Mouse (Mus musculus) heart, embryonic 10.5 days (tissue): Measurements from ENCODE around the gene Adcy2. TPM values are rescaled to one million over a fixed set of nuclear protein-coding genes. Genes with fewer than 3 reads are reported as not detected.

Experiments used
- DNase-seq: peaks from one replicate; pipeline ENCODE4 v3.0.0-alpha.2; 2017; ENCODE audit warnings: low spot score
- H3K27ac ChIP-seq: fragments of 300-500 bp; sonication (generic); 2 replicates; pipeline ENCODE4 v1.5.1; 2016; ENCODE audit warnings: mild to moderate bottlenecking
- H3K27me3 ChIP-seq: fragments of 300-500 bp; sonication (generic); 2 replicates; pipeline ENCODE4 v1.6.1; 2016; ENCODE audit warnings: mild to moderate bottlenecking; ENCODE audit not compliant: poor library complexity, insufficient read depth, severe bottlenecking
- H3K36me3 ChIP-seq: fragments of 300-500 bp; sonication (generic); 2 replicates; pipeline ENCODE4 v1.6.1; 2016; ENCODE audit warnings: mild to moderate bottlenecking, moderate library complexity
- H3K4me1 ChIP-seq: fragments of 300-500 bp; sonication (generic); 2 replicates; pipeline ENCODE4 v1.6.1; 2016; ENCODE audit warnings: mild to moderate bottlenecking
- H3K4me3 ChIP-seq: fragments of 300-500 bp; sonication (generic); 2 replicates; pipeline ENCODE4 v1.5.1; 2016; ENCODE audit warnings: mild to moderate bottlenecking, moderate library complexity
- H3K9me3 ChIP-seq: fragments of 300-500 bp; sonication (generic); 2 replicates; pipeline ENCODE4 v1.6.1; 2016; ENCODE audit warnings: mild to moderate bottlenecking, moderate library complexity
- WGBS: fragments of 180-500 bp; shearing (Covaris S2); methylation state at CpG from one replicate; pipeline ENCODE4 v1.1.7; 2016; 5-methylcytosine and 5-hydroxymethylcytosine counted together
- polyA plus RNA-seq: library from polyadenylated mRNA; unstranded; fragments of >200 nt; fragmentation: Nextera tagmentation; extraction: Ambion mirVana; gene quantifications from 2 replicates; pipeline ENCODE4 v1.2.1, GENCODE M21; 2016

Gene Adcy2
- polyA plus RNA-seq, 1 experiment from 2014 or later = 0.39 TPM

DNA sequence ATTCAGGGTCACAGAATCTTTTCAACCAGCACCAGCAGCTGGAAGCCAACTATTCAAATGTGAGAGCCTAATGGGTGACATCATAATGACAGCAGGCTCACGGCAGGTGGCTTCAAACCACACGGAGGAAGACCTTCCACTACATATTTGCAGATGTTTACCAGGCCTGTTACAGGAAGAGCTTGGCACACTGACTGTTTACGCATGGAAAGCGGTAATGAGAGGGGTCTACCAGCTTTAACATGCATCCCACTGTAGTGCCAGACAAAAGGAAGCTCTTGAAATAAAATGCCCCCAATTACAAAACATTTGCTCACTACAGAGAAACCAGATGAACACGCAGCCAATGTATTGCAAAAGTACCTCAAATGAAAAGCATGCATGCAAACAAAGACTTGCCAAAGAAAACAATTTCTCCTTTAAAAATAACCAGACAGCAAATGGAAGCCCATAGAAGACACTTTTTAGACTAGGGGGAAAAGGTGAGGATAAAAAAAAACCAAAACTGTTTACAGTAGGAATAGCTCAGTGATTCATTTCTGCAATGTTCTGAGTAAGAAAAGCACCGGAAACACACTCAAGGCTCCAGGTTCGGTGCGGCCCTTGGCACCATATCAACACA lies 163.8 kb downstream of the Adcy2 start:
- no peak overlapping the region for H3K4me3 ChIP-seq
- no peaks in the 10 kb centered on the region for H3K4me1 ChIP-seq
- no peaks in the 10 kb centered on the region for H3K27me3 ChIP-seq
- no peak for DNase-seq
- H3K9me3 ChIP-seq = no peaks in the 10 kb centered on the region
- H3K27ac ChIP-seq = no peak overlapping the region
- WGBS = 68% methylated on average over 8 of the region's 8 CpGs
- no peaks in the 10 kb centered on the region for H3K36me3 ChIP-seq

DNA sequence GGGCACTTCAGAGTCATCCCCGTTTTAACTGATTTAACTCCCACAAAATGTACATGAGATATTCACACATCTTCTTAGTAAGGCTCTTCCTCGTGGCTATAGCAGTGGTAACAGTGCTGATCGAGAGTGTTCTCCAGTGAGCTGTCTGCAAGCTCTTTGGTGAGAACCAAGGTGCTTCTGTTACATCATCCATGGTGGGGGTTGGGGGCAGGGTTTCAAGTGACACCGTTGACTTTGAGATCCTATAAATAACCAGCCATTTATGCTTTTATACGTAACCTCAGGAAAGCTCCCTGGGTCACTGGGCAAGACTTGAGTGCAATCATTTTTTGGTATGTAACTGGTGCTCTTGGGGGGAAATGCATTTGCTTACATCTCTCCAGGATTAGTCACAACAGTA lies 167.2 kb downstream of the Adcy2 start:
- no peaks in the 10 kb centered on the region for H3K27me3 ChIP-seq
- DNase-seq = no peak
- no peaks in the 10 kb centered on the region for H3K36me3 ChIP-seq
- no peak overlapping the region for H3K27ac ChIP-seq
- no peaks in the 10 kb centered on the region for H3K9me3 ChIP-seq
- WGBS = 66% methylated on average over 5 of the region's 5 CpGs
- H3K4me3 ChIP-seq = no peak overlapping the region
- no peaks in the 10 kb centered on the region for H3K4me1 ChIP-seq

DNA sequence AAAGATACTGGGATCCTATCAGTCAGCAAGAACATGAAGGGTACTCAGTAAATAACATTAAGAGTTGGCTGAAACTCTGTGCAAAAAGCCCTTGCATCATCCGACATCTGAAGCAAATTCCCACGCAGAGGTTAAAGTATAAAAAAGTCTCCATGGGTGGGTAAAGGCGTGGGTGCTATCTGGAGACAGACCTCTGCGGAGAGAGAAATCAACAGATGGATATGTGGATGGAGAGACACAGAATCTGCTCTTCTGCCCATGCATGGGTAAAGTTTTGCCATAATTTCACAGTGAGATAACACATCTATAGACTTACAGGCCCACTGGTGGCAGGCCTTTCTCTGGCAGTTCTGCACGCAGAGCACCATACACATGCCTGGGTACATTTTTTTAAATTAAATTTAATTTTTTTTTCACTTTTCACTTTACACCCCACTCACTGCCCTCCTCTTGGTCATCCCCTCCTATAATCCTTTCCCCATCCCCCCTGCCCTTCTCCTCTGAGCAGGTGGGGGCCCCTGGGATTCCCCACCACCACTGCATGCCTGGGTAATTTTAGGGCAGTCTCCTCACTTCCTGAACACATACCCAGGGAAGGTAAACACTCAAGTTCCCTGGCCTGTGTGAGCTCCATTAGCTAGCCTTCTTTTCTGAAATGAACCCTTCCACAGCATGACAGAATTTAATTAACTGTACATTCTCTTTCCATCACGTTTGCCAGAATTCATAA lies 169.1 kb downstream of the Adcy2 start:
- H3K27ac ChIP-seq = no peak overlapping the region
- 76% methylated on average over 6 of the region's 6 CpGs for WGBS
- H3K9me3 ChIP-seq = no peaks in the 10 kb centered on the region
- no peaks in the 10 kb centered on the region for H3K27me3 ChIP-seq
- no peaks in the 10 kb centered on the region for H3K4me1 ChIP-seq
- H3K4me3 ChIP-seq = no peak overlapping the region
- DNase-seq = no peak
- no peaks in the 10 kb centered on the region for H3K36me3 ChIP-seq

DNA sequence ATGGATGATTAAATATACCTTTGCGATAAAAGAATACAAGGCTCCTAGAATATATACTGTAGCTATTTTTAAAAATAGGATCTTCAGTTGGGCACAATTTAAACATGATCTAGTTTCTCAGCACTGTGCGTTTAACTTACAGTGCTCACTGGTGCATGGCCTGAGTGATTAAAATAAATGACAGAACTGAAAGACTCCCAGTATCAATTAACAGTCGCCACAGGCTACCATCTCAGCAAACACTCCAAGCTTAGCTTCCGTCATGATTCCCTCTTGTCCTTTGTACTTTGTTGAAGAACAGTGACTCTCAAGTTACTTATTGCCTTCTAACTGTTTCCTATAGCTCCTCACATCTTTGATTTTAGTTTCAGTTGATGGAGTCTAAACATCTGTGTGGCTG lies 170.9 kb downstream of the Adcy2 start:
- H3K9me3 ChIP-seq = no peaks in the 10 kb centered on the region
- 74% methylated on average over 4 of the region's 4 CpGs for WGBS

DNA sequence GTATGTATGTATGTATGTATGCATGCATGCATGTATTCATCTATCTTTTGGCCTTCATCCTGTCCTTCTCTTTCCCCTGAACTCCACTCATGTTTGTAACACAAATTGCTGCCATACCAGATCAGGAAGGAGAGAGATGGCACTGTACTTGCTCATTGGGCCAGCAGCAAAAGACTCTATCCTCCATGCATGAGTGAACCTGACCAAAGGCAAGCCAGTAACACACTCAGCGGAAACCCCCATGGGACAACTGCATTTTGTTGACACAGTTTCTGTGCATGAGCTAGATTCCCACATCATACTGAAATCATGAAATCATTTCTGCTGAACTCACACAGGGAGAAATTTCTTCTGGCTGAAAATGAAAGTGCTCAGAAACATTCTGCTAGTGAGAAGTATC lies 172.9 kb downstream of the Adcy2 start:
- Histone ChIP-seq H3K36me3 (no peaks in the 10 kb centered on the region), H3K27me3 (no peaks in the 10 kb centered on the region), H3K9me3 (no peaks in the 10 kb centered on the region), H3K4me3 (no peak overlapping the region), H3K4me1 (no peaks in the 10 kb centered on the region), H3K27ac (no peak overlapping the region)
- DNase-seq = no peak
- WGBS = 94% methylated on average over 1 of the region's 1 CpGs

More for the DNA sequence above, 170.9 kb downstream of the Adcy2 start:
- Histone ChIP-seq H3K27me3 (no peaks in the 10 kb centered on the region), H3K4me3 (no peak overlapping the region), H3K36me3 (no peaks in the 10 kb centered on the region), H3K4me1 (no peaks in the 10 kb centered on the region), H3K27ac (no peak overlapping the region)
- no peak for DNase-seq

DNA sequence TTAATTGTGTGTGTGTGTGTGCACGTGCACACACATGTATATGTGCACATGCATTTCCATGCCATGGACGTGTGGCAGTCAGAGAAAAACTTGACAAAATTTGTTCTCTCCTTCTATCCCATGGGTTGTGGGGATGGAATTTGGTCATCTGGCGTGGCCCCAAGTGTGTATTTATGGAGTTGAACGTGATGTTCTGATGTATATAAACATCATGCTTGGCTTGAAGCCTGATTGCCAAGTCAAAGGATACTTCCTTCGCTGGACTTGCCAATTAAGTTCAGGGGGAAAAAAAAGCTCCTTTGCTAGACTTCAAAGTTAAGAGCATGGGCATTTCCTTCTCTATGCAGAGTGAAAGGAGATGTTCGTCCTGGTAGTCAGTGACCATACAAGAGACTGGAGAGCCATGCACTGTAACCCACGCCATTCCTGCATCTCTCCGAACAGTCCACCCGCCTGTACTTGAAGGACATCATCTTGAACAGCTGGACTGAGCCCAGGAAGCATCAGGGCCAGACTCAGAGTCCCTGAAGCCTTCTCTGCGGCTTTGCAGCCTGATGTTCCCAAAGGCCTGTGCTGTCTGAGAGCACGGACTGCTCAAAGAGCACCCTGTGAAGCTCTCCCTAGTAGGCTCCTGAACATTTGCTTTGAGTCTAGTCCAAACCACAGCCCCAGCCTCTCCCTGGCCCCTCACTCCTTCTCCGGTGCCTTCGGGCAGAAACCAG lies 178.3 kb downstream of the Adcy2 start:
- no peak overlapping the region for H3K27ac ChIP-seq
- no peaks in the 10 kb centered on the region for H3K27me3 ChIP-seq
- no peaks in the 10 kb centered on the region for H3K4me1 ChIP-seq
- DNase-seq = no peak
- no peaks in the 10 kb centered on the region for H3K9me3 ChIP-seq
- H3K36me3 ChIP-seq = no peaks in the 10 kb centered on the region
- H3K4me3 ChIP-seq = no peak overlapping the region
- WGBS = 83% methylated on average over 13 of the region's 13 CpGs

DNA sequence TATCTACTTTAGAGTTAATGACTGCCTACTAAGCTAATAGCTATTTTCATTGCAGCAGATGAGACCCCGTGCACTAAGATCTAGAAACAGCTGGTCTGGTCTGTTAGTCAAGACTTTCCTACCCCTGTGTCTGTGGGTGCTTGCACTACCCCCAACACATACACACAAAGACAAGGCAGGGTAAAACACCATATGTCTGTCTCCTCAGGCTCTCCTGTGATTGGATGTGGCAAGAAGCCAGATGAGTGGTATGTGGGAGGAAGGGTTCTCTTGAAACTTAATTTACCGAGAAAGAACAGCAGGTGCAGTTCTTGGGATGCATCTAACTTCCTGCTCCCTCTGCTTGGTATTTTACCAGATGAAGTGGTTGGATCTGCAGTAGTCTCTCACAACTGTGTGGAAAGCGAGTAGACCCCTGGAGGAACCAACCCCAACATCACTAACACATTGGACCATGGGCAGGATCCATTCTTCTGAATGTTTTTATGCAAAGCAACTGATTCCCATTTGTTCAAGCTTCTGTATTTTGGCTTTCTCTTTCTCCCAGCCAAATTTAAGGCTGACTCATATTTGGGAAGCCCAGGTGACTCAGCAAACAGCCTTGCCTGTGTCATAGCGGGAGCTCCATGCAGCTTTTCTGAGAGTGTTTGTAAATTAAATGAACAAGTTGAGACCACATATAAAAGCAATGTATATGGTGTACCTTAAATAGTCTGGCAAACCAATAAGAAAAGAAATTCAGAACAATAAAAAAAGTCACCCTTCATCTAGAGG lies 183.4 kb downstream of the Adcy2 start:
- 77% methylated on average over 4 of the region's 4 CpGs for WGBS
- H3K27me3 ChIP-seq = no peaks in the 10 kb centered on the region

DNA sequence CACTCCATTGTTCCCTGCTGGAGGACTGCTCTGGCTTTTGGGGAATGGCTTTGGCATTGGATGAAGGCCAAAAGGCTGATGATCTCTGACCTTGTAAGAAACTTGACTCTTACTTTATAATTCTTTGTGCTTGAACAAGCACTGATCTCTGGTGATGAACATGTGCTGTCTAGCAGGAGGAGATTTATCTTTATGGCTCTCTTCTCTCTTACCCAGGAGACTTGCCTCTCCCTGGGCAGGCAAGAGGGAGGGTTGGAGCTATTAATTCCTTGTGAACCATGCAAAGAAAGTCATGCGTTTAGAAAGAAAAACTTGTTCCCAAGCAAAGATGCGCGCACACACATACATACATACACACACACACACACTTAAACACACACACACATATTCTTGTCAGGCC lies 188.2 kb downstream of the Adcy2 start:
- no peaks in the 10 kb centered on the region for H3K4me1 ChIP-seq
- H3K27ac ChIP-seq = no peak overlapping the region
- H3K4me3 ChIP-seq = no peak overlapping the region
- no peaks in the 10 kb centered on the region for H3K27me3 ChIP-seq
- no peaks in the 10 kb centered on the region for H3K9me3 ChIP-seq
- WGBS = 95% methylated on average over 3 of the region's 3 CpGs
- no peak for DNase-seq
- no peaks in the 10 kb centered on the region for H3K36me3 ChIP-seq

More for the DNA sequence above, 183.4 kb downstream of the Adcy2 start:
- Histone ChIP-seq H3K9me3 (no peaks in the 10 kb centered on the region), H3K4me1 (no peaks in the 10 kb centered on the region), H3K4me3 (no peak overlapping the region), H3K36me3 (no peaks in the 10 kb centered on the region), H3K27ac (no peak overlapping the region)
- DNase-seq = no peak

DNA sequence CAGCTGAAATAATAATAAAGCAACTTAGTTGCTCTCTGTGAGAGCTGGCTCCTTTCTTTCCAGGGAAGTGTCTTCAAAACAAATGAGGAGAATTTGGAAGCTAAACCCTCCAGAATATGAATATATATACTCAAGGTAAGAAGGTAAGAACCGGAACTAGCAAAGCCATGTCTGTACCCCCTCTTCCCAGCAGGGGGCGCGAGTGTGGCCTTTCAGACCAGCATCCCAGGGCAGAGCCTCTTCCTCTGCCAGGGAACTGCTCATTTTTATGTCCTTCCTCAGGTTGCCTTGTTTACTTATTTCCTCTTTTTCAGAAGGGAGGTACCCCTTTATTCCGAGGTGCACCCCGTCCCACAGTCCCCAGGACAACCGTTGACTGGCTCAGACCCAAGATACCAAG lies 199.6 kb downstream of the Adcy2 start:
- Histone ChIP-seq H3K9me3 (no peaks in the 10 kb centered on the region), H3K4me3 (no peak overlapping the region), H3K27me3 (no peaks in the 10 kb centered on the region), H3K4me1 (no peaks in the 10 kb centered on the region), H3K36me3 (no peaks in the 10 kb centered on the region), H3K27ac (no peak overlapping the region)
- 61% methylated on average over 6 of the region's 6 CpGs for WGBS
- DNase-seq = no peak

DNA sequence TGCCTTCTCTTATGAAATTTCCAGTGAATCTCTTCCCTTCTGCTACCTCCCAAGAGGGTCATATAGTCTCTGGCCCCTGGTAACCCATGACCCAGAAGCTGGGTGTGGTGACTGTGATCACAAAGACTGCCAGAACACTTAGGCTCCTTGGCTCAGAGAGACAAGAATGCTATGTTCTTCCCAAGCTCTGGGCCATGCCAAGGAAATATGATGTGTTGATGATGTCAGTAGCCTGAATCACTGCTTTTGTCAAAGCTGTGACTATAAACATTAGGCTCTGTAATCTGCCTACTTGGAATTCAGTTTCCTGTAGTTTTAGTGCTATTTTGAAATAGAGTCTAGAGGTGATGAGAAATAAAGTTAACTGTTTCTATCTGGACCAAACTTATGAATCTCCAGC lies 206.1 kb downstream of the Adcy2 start:
- DNase-seq = no peak
- H3K9me3 ChIP-seq = peaks cover 3% of the 10 kb centered on the region
- no peak overlapping the region for H3K4me3 ChIP-seq
- no peaks in the 10 kb centered on the region for H3K27me3 ChIP-seq
- no peaks in the 10 kb centered on the region for H3K4me1 ChIP-seq
- H3K27ac ChIP-seq = no peak overlapping the region
- no peaks in the 10 kb centered on the region for H3K36me3 ChIP-seq

DNA sequence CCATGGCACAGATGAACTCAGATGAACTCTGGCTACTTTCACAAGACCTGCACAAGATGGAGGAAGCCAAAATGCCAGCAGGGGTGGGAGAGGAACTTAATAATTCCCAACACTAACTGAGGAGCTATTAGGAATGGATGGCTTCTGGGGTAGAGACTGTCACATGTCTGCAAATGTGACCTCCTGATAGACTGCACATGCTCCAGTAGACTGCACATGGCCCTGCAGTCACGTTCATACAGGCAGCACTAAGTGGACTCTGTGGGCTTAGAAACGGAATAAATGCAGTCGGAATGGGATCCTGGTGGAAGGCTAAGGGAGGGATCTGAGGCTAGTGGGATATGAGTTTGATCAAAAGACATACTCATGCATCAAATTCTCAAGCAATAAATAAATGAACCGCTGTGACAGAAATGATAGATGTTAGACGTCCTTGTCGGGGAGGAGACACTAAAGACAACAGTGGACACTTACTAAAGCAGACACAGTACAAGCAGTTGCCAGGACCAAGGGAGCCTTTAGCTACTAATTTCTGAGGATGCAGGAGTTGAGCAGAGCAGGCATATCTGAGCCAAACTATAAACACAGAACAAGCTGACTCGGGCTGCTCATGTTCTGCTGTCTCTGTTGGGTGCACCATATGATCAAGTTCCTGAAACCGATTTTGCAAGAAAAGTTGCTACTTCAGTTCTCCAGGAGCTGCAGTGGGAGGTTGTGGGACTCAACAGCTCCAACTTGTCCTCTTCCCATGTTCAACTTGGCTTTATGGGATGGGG lies 211.9 kb downstream of the Adcy2 start:
- H3K27ac ChIP-seq = no peak overlapping the region
- WGBS = 80% methylated on average over 8 of the region's 8 CpGs
- H3K4me3 ChIP-seq = no peak overlapping the region
- H3K27me3 ChIP-seq = no peaks in the 10 kb centered on the region
- no peaks in the 10 kb centered on the region for H3K4me1 ChIP-seq
- H3K36me3 ChIP-seq = no peaks in the 10 kb centered on the region
- peaks cover 3% of the 10 kb centered on the region for H3K9me3 ChIP-seq
- DNase-seq = no peak

DNA sequence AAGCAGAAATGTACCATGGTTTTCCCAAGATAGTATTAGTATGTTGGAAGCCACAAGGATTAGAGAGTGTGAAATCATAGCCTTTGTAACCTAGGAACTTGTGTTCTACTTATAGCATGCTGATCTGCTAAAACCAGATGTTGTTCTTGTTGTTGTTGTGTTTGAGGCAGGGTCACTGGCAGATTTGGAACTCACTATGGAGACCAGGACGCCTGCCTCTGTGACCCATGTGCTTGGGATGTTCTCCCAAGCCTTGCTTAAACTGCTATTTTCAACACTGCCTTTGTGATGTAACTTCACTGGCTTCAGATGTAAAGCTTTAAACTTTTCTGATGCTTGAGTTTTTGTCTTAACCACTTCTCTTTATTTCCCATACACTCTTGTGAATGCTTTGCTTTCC lies 216.2 kb downstream of the Adcy2 start:
- DNase-seq = no peak
- H3K4me3 ChIP-seq = no peak overlapping the region
- no peaks in the 10 kb centered on the region for H3K27me3 ChIP-seq
- H3K36me3 ChIP-seq = no peaks in the 10 kb centered on the region
- no peak overlapping the region for H3K27ac ChIP-seq
- no peaks in the 10 kb centered on the region for H3K4me1 ChIP-seq
- no peaks in the 10 kb centered on the region for H3K9me3 ChIP-seq
- 45% methylated on average over 1 of the region's 1 CpGs for WGBS
